Comparison of ENCODE assay signal across 11 mouse cellular contexts in genomic region chr7:125818301-125818712, GRCm38 (mm10).
A peak's percentile ranks its signal among the peaks of the same experiment; 100 is the strongest.
DNase-seq lines count a peak whose midpoint lies in the region; ATAC-seq and TF ChIP-seq lines count a peak whose summit lies in the region.
"Had no signal": no experiment of that assay in that cellular context is flagged by ENCODE, and none has a peak within 500 bp of the region (broad histone marks: within the 10 kb centered on the region; RNA-seq: fewer than 3 reads in every experiment).

No protein-coding gene starts in this region.

- H3K4me1 ChIP-seq in hindbrain, embryonic 14.5 days (replicated peaks; ENCODE audit: control insufficient read depth, insufficient read depth, low read length), result peaks cover 15% of the 10 kb centered on the region
- H3K4me1 ChIP-seq in heart, adult 2 months (ENCODE audit: control insufficient read depth, insufficient read depth, low read length), result no peaks in the 10 kb centered on the region
- H3K4me1 ChIP-seq: heart, embryonic 15.5 days; liver, embryonic 15.5 days had no signal

- peak; percentile 83 for DNase-seq in Patski (ENCODE audit: low read depth, low spot score)
- peak; percentile 60 for DNase-seq in brain, embryonic 14.5 days (ENCODE audit: low read depth)
- DNase-seq in hindbrain, embryonic 14.5 days (ENCODE audit: low spot score), result no peak
- DNase-seq in kidney, postnatal 25 days, result peak; percentile 34 to 75
- DNase-seq in spleen, postnatal 10 days (ENCODE audit: low spot score in 2 of 2), result no peak
- DNase-seq in heart, adult 2 months, result no peak
- DNase-seq in adrenal gland, postnatal 4 days (ENCODE audit: low spot score in 2 of 2), result no peak
- DNase-seq: layer of hippocampus, adult 9-11 months had no signal

- intact Hi-C loops in heart, adult 2 months (cut with DNase I), result no loop called here

- H3K36me3 ChIP-seq in hindbrain, embryonic 14.5 days (replicated peaks; ENCODE audit: control insufficient read depth, insufficient read depth), result peaks cover 6% of the 10 kb centered on the region; the same call in 1 of the 2 replicates
- H3K36me3 ChIP-seq in heart, adult 2 months (ENCODE audit: control insufficient read depth, insufficient read depth, low read length), result no peaks in the 10 kb centered on the region; the same call in 1 of the 2 replicates
- H3K36me3 ChIP-seq: liver, embryonic 15.5 days had no signal

- TF ChIP-seq EP300 in heart, adult 2 months (IDR thresholded peaks at IDR 0.05; ENCODE audit: insufficient read depth, low read depth, low read length), result no peak

- TF ChIP-seq CTCF in Patski (IDR thresholded peaks at IDR 0.05), result no peak
- TF ChIP-seq CTCF in brain, embryonic 14.5 days (IDR thresholded peaks at IDR 0.05; ENCODE audit: borderline replicate concordance, extremely low read depth, insufficient read depth, insufficient read length), result no peak
- TF ChIP-seq CTCF in heart, adult 2 months (IDR thresholded peaks at IDR 0.05), result no peak

- H3K9ac ChIP-seq in hindbrain, embryonic 14.5 days, result 0 out of 2 replicates have a peak overlapping the region, but pooled peaks have one; percentile 10
- no peak overlapping the region for H3K9ac ChIP-seq in heart, adult 2 months (ENCODE audit: low read depth, low read length)
- H3K9ac ChIP-seq: heart, embryonic 15.5 days; liver, embryonic 15.5 days had no signal

- in situ Hi-C loops in Patski (cut with MboI; ENCODE audit: low pct_unique_long_range_greater_than_20kb), result no loop called here

- CTCF ChIA-PET in Patski (lab: Charles Lee), result interaction anchor here (1.2 to 1.8 kb wide), 3 partner anchors 12 to 271 kb away, joined by 3 to 6 read pairs (median 5); no protein-coding TSS in a partner anchor

- 43% methylated on average over 9 of the region's 9 CpGs for WGBS in hindbrain, embryonic 14.5 days
- 90% methylated on average over 9 of the region's 9 CpGs for WGBS in heart, adult 2 months

- no peaks in the 10 kb centered on the region for H3K9me3 ChIP-seq in hindbrain, embryonic 14.5 days (ENCODE audit: control insufficient read depth, low read length)
- H3K9me3 ChIP-seq: heart, embryonic 15.5 days; liver, embryonic 15.5 days had no signal

- 0 out of 2 replicates have a peak overlapping the region, but pooled peaks have one; percentile 20 for H3K27ac ChIP-seq in hindbrain, embryonic 14.5 days
- no peak overlapping the region for H3K27ac ChIP-seq in heart, adult 2 months
- H3K27ac ChIP-seq: heart, embryonic 15.5 days; liver, embryonic 15.5 days had no signal

- ATAC-seq in Patski, result peak; percentile 92
- ATAC-seq in hindbrain, embryonic 14.5 days (ENCODE audit: low FRiP score), result peak; percentile 27; the same call in 1 of the 2 replicates

- H3K4me3 ChIP-seq in hindbrain, embryonic 14.5 days (replicated peaks; ENCODE audit: low read length), result no peak overlapping the region
- no peak overlapping the region for H3K4me3 ChIP-seq in heart, adult 2 months
- H3K4me3 ChIP-seq: erythroblast, embryonic 14.5 days; heart, embryonic 15.5 days; liver, embryonic 15.5 days had no signal

- POLR2A ChIA-PET in Patski (lab: Charles Lee), result interaction anchor here (0.7 to 1.8 kb wide), 2 partner anchors 10 to 17 kb away, joined by 3 to 4 read pairs; no protein-coding TSS in a partner anchor

- no peak for TF ChIP-seq POLR2A in brain, embryonic 14.5 days (IDR thresholded peaks at IDR 0.05; ENCODE audit: borderline replicate concordance, extremely low read depth, insufficient read depth, insufficient read length, poor library complexity, severe bottlenecking)
- TF ChIP-seq POLR2A in heart, adult 2 months (IDR thresholded peaks at IDR 0.05; ENCODE audit: insufficient read depth, low read depth, low read length), result no peak

- no peaks in the 10 kb centered on the region for H3K27me3 ChIP-seq in Patski
- no peaks in the 10 kb centered on the region for H3K27me3 ChIP-seq in hindbrain, embryonic 14.5 days (ENCODE audit: control insufficient read depth, insufficient read depth, low read length)
- H3K27me3 ChIP-seq in heart, adult 2 months (ENCODE audit: control insufficient read depth, insufficient read depth, low read length), result no peaks in the 10 kb centered on the region
- H3K27me3 ChIP-seq: heart, embryonic 15.5 days; liver, embryonic 15.5 days had no signal

- no peak overlapping the region for H3K4me2 ChIP-seq in hindbrain, embryonic 14.5 days (replicated peaks)
- H3K4me2 ChIP-seq: heart, embryonic 15.5 days; liver, embryonic 15.5 days had no signal

- no peaks in the 10 kb centered on the region for H3K79me2 ChIP-seq in heart, adult 2 months (replicated peaks; ENCODE audit: control insufficient read depth, insufficient read depth, low read length)

Comparison
In these comparisons a context has a peak if more than half of its experiments do, and no peak if none do; other contexts are left out.
1. DNase-seq: peak in Patski (single experiment), brain, embryonic 14.5 days (single experiment) and kidney, postnatal 25 days (2 of 2); none in hindbrain, embryonic 14.5 days (single experiment), spleen, postnatal 10 days (0 of 2), heart, adult 2 months (0 of 2) and adrenal gland, postnatal 4 days (0 of 2).